Mouse (Mus musculus) CD4-positive, CD25-positive, alpha-beta regulatory T cell, adult 9 weeks (primary cell): Measurements from ENCODE around the gene Gm21876. TPM values are rescaled to one million over a fixed set of nuclear protein-coding genes. Genes with fewer than 3 reads are reported as not detected.

Source experiments
- polyA plus RNA-seq: library from polyadenylated mRNA; unstranded; fragments of 100-300 nt; shearing (Covaris generic); gene quantifications from one replicate; pipeline ENCODE4 v1.2.1, GENCODE M21; 2017

The Gm21876 gene
- not detected for polyA plus RNA-seq

GRCm38 (mm10) chrX:21175553-21175952 lies at the start of gene Gm21876:
Gene Gm21876, minus strand, starts transcription at chrX:21175653.

Other genes with a start within 250 kb of the Gm21876 start
- 4.9 TPM for gene Cfp, start 244.1 kb downstream of the Gm21876 start, polyA plus RNA-seq
- gene Elk1, start 225.0 kb downstream of the Gm21876 start, polyA plus RNA-seq, result 7.3 TPM
- gene Uxt, start 213.6 kb downstream of the Gm21876 start, polyA plus RNA-seq, result 53.6 TPM
- 17.4 TPM for gene Zfp182, start 113.3 kb downstream of the Gm21876 start, polyA plus RNA-seq
- gene Spaca5, start 107.2 kb downstream of the Gm21876 start, polyA plus RNA-seq, result not detected
- gene Zfp300, start 86.1 kb downstream of the Gm21876 start, polyA plus RNA-seq, result 3.1 TPM
- gene Ssxa1, start 59.8 kb downstream of the Gm21876 start, polyA plus RNA-seq, result not detected